Mouse (Mus musculus) T-helper 1 cell (primary cell): ENCODE data around the gene Vsig8.

ENCODE experiments used
- in situ Hi-C: fragments of 300-600 bp; cut with MboI, MseI; formaldehyde crosslinking; loops from one replicate; pipeline ENCODE4 v1.15.1; 2025; ENCODE audit warnings: high pct_unique_total_duplicates

Vsig8 gene

GRCm38 (mm10) chr1:172555638-172556037 is at the start of gene Vsig8:
Gene Vsig8 (plus strand): TSS chr1:172555938.
- in situ Hi-C loops: loop anchor here (25.0 kb wide), 1 partner anchor 1918 kb away; the partner anchor contains the start of gene Olfml2b

GRCm38 (mm10) chr1:172507001-172507400 is 48.7 kb upstream of the Vsig8 start:
- in situ Hi-C loops: no loop called here

GRCm38 (mm10) chr1:172507701-172508100 is 48.0 kb upstream of the Vsig8 start:
- in situ Hi-C loops: no loop called here

GRCm38 (mm10) chr1:172508172-172508571 is 47.6 kb upstream of the Vsig8 start:
- in situ Hi-C loops: no loop called here

GRCm38 (mm10) chr1:172509235-172509634 is 46.5 kb upstream of the Vsig8 start:
- in situ Hi-C loops: no loop called here

- in situ Hi-C loops: no loop called here
Measured at GRCm38 (mm10) chr1:172509983-172510382, 45.8 kb upstream of the Vsig8 start.

- in situ Hi-C loops: no loop called here
Measured at GRCm38 (mm10) chr1:172510421-172510972, 45.2 kb upstream of the Vsig8 start.

- in situ Hi-C loops: no loop called here
Measured at GRCm38 (mm10) chr1:172512962-172513361, 42.8 kb upstream of the Vsig8 start.

GRCm38 (mm10) chr1:172513525-172514212 is 42.1 kb upstream of the Vsig8 start:
- in situ Hi-C loops: no loop called here

GRCm38 (mm10) chr1:172514213-172514529 is 41.6 kb upstream of the Vsig8 start:
- in situ Hi-C loops: no loop called here

- in situ Hi-C loops: no loop called here
Measured at GRCm38 (mm10) chr1:172514551-172515268, 41.0 kb upstream of the Vsig8 start.

GRCm38 (mm10) chr1:172515396-172515795 is 40.3 kb upstream of the Vsig8 start:
- in situ Hi-C loops: no loop called here

GRCm38 (mm10) chr1:172518013-172518412 is 37.7 kb upstream of the Vsig8 start:
- in situ Hi-C loops: no loop called here

- in situ Hi-C loops: no loop called here
Measured at GRCm38 (mm10) chr1:172519644-172520043, 36.1 kb upstream of the Vsig8 start.

GRCm38 (mm10) chr1:172520576-172521440 is 34.9 kb upstream of the Vsig8 start, which contains the start of gene Cfap45:
Gene Cfap45 (plus strand): TSS chr1:172520801.
- in situ Hi-C loops: no loop called here

GRCm38 (mm10) chr1:172522524-172522923 is 33.2 kb upstream of the Vsig8 start:
- in situ Hi-C loops: no loop called here

- in situ Hi-C loops: no loop called here
Measured at GRCm38 (mm10) chr1:172523699-172524101, 32.0 kb upstream of the Vsig8 start.

- in situ Hi-C loops: loop anchor here (5.0 kb wide), 1 partner anchor 107 kb away; the partner anchor contains the start of gene Dusp23
Measured at GRCm38 (mm10) chr1:172525027-172525764, 30.5 kb upstream of the Vsig8 start.

GRCm38 (mm10) chr1:172525971-172526370 is 29.8 kb upstream of the Vsig8 start:
- in situ Hi-C loops: loop anchor here (5.0 kb wide), 1 partner anchor 106 kb away; the partner anchor contains the start of gene Dusp23

GRCm38 (mm10) chr1:172526380-172527081 is 29.2 kb upstream of the Vsig8 start:
- in situ Hi-C loops: loop anchor here (5.0 kb wide), 1 partner anchor 106 kb away; the partner anchor contains the start of gene Dusp23
